Mouse (Mus musculus): ENCODE data around the gene Gsn. TPM values are rescaled to one million over a fixed set of nuclear protein-coding genes. Genes with fewer than 3 reads are reported as not detected.

Gene Gsn
- total RNA-seq (2014; rRNA removed): 16.9 and 22.8 TPM in 2 replicates
- 20.9 and 22.5 TPM in 2 replicates for polyA plus RNA-seq (2012; rRNA removed)

DNA sequence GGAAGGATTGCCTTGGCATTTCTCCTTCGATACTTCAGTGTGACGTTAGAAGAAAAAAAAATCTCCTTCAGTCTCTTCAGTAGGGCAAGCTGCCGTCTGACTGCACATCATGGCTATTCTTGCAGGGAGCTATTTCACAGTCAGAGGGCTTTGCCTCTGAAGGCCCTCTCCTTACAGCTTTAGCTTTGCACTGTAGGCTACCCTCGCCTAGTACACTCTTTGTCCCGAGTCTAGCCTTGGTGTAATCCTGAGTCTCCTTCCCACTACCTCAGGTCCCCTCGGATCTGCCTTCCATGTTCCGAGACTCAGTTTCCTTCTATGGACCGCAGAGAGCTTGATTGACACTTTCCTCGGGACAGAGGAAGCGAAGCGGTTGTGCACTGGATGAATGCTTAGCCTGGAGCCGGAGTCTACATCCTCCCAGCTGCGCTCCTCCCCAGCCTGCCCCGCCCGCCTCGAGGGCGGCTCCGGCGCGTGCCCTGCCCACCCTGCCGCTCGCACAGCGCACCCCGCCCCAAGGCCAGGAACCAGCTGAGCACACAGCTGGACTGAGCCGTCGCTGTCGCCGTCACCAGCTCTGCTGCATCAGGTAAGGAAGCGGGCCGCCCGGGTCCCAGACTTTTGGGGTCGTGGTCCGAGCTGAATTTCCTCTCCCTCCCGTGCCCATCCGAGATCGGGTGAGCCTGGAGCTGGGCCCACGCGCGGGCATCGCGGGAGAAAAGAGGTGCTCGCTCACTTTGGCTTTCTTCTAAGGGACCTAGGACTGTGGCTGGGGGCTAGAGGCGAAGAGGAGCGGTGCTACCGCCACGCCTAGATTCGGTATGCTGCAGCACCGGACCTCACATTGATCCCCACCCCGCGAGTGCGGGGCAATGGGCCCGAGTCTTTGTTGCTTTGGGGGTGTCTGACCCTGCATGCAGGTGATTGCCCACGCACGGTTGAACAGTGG, at the start of gene Gsn:
Gene Gsn (plus strand): TSS at position 496 of the 949 bp plus-strand sequence.
- peaks cover 2% of the 10 kb centered on the region; the same call in 1 of the 2 replicates for H3K4me1 ChIP-seq (ENCODE audit: control insufficient read depth, insufficient read depth, low read length)
- no peaks in the 10 kb centered on the region; the same call in 1 of the 2 replicates for H3K27me3 ChIP-seq (ENCODE audit: control insufficient read depth, insufficient read depth, low read length)
- peak within 1 kb of the TSS; percentile 39 for H3K9ac ChIP-seq (ENCODE audit: low read depth, low read length)
- WGBS: 7% methylated on average over 54 of the region's 54 CpGs
- H3K27ac ChIP-seq (replicated peaks; ENCODE audit: insufficient read depth, low read depth, low read length): no peak within 1 kb of the TSS
- no peak for TF ChIP-seq CTCF (IDR thresholded peaks at IDR 0.05; ENCODE audit: low read depth, low read length)
- TF ChIP-seq POLR2A (IDR thresholded peaks at IDR 0.05; ENCODE audit: extremely low read depth, insufficient read depth, low read length): no peak
- H3K36me3 ChIP-seq (ENCODE audit: control insufficient read depth, insufficient read depth, low read length): no peaks in the 10 kb centered on the region
- DNase-seq (ENCODE audit: extremely low read depth, low read depth, low spot score): peak; percentile 45
- peak within 1 kb of the TSS; percentile 54 for H3K4me3 ChIP-seq (ENCODE audit: insufficient read depth, low read depth, low read length)
- H3K79me2 ChIP-seq (ENCODE audit: control insufficient read depth, insufficient read depth, low read length): no peaks in the 10 kb centered on the region

DNA sequence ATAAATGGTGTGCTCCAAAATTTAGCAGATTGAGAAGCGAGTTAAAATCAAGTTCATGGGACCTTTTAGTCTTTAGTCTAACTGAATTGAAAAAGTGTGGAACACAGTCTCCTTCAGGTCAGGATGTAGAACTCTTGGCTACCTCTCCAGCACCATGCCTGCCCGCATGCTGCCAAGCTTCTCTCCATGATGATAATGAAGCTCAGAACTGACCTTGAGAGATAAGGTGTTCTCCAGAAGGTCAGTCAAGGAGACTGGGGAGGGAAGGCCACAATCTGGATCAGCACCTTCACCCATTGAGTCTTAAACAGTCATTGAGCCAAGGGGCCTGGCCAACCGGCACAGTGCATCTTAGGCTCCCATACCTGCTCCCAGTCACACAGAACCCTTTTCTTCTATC, 49.4 kb upstream of the Gsn start:
- no peak overlapping the region for H3K9ac ChIP-seq (ENCODE audit: low read depth, low read length)
- H3K4me3 ChIP-seq (ENCODE audit: insufficient read depth, low read depth, low read length): no peak overlapping the region
- no peaks in the 10 kb centered on the region for H3K79me2 ChIP-seq (ENCODE audit: control insufficient read depth, insufficient read depth, low read length)
- WGBS: 93% methylated on average over 3 of the region's 3 CpGs
- DNase-seq (ENCODE audit: extremely low read depth, low read depth, low spot score): no peak
- no peak overlapping the region for H3K27ac ChIP-seq (replicated peaks; ENCODE audit: insufficient read depth, low read depth, low read length)
- no peaks in the 10 kb centered on the region for H3K36me3 ChIP-seq (ENCODE audit: control insufficient read depth, insufficient read depth, low read length)
- TF ChIP-seq POLR2A (IDR thresholded peaks at IDR 0.05; ENCODE audit: extremely low read depth, insufficient read depth, low read length) (no peak), CTCF (IDR thresholded peaks at IDR 0.05; ENCODE audit: low read depth, low read length) (no peak)
- H3K4me1 ChIP-seq (ENCODE audit: control insufficient read depth, insufficient read depth, low read length): no peaks in the 10 kb centered on the region
- H3K27me3 ChIP-seq (ENCODE audit: control insufficient read depth, insufficient read depth, low read length): no peaks in the 10 kb centered on the region

DNA sequence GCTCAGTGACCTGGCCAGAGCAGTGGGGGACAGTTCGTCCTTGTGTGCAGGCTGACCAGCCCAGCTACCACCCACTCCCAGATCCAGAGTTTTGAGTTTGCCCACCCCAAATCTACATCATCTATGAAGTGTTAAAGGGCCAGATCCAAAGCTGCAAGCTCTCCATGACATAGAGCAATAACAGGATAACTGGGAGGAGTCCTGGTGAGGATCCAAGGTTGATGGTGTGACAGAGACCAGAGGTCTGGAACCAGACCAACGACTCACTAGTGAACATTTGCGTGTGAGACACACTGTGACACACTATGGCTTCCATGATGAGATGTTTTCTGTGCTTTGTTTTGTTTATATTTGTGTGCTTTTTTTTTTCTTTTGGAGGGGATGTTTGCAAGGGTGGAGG, 48.1 kb upstream of the Gsn start:
- no peak overlapping the region for H3K9ac ChIP-seq (ENCODE audit: low read depth, low read length)
- DNase-seq (ENCODE audit: extremely low read depth, low read depth, low spot score): no peak
- no peaks in the 10 kb centered on the region; the same call in 1 of the 2 replicates for H3K4me1 ChIP-seq (ENCODE audit: control insufficient read depth, insufficient read depth, low read length)
- no peaks in the 10 kb centered on the region for H3K27me3 ChIP-seq (ENCODE audit: control insufficient read depth, insufficient read depth, low read length)
- 79% methylated on average over 3 of the region's 3 CpGs for WGBS
- no peak overlapping the region for H3K27ac ChIP-seq (replicated peaks; ENCODE audit: insufficient read depth, low read depth, low read length)
- H3K79me2 ChIP-seq (ENCODE audit: control insufficient read depth, insufficient read depth, low read length): no peaks in the 10 kb centered on the region
- H3K4me3 ChIP-seq (ENCODE audit: insufficient read depth, low read depth, low read length): no peak overlapping the region
- TF ChIP-seq POLR2A (IDR thresholded peaks at IDR 0.05; ENCODE audit: extremely low read depth, insufficient read depth, low read length) (no peak), CTCF (IDR thresholded peaks at IDR 0.05; ENCODE audit: low read depth, low read length) (no peak)
- H3K36me3 ChIP-seq (ENCODE audit: control insufficient read depth, insufficient read depth, low read length): no peaks in the 10 kb centered on the region

DNA sequence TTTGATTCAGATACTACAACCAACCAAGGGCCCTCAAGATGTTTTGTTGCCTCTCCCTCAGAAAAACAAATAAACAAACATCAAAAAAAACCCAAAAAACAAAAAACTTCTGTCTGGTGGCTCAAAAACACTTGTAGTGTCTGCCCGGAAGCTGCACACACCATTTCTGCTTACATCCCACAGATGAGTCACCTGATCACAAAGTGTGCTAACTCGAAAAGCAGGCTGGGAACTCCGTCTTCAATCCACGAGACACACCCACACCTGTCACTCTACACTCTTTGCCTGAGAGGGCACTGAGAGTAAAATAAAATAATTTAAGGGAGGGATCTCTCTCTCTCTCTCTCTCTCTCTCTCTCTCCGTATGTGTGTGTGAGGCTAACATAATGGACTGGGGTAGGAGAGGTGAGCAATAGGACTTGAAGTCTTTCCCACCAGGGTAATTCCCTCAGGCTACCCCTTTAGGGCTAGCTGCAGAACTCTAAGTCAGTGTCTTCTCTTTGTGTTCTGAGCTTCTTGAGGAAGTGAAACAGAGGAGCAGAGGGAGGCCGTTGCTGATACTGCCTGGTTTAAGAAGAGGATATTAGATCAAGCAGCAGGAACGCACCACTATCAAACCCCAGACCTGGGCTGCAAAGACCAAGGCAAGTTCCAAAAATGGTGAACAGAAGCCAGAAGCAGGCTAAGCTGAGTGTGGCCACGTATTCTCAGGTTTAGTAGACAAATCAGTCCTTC, 47.1 kb upstream of the Gsn start:
- no peak overlapping the region for H3K27ac ChIP-seq (replicated peaks; ENCODE audit: insufficient read depth, low read depth, low read length)
- no peak for DNase-seq (ENCODE audit: extremely low read depth, low read depth, low spot score)

DNA sequence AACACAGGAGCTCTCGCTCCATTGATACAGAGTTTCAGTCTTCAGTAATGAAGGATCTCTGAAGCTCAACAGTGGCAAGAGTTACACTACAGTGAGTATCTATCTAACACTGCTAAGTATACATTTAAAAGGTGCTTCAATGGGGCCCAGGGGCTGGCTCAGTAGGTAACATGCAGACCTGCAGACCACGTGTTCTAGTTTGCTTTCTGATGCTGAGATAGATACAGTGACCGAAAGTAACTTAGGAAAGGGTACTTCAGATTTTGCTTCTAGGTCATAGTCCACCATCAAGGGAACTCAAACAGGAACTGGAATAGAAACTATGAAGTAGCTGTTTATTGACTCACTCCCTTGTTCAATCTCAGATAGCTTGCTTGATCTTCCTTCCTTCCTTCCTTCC, 44.5 kb upstream of the Gsn start:
- no peak for TF ChIP-seq CTCF (IDR thresholded peaks at IDR 0.05; ENCODE audit: low read depth, low read length)
- TF ChIP-seq POLR2A (IDR thresholded peaks at IDR 0.05; ENCODE audit: extremely low read depth, insufficient read depth, low read length): no peak
- no peak overlapping the region for H3K4me3 ChIP-seq (ENCODE audit: insufficient read depth, low read depth, low read length)
- H3K36me3 ChIP-seq (ENCODE audit: control insufficient read depth, insufficient read depth, low read length): no peaks in the 10 kb centered on the region
- H3K79me2 ChIP-seq (ENCODE audit: control insufficient read depth, insufficient read depth, low read length): no peaks in the 10 kb centered on the region
- H3K27me3 ChIP-seq (ENCODE audit: control insufficient read depth, insufficient read depth, low read length): no peaks in the 10 kb centered on the region
- peak; percentile 54 for DNase-seq (ENCODE audit: extremely low read depth, low read depth, low spot score)
- 71% methylated on average over 3 of the region's 3 CpGs for WGBS
- H3K4me1 ChIP-seq (ENCODE audit: control insufficient read depth, insufficient read depth, low read length): no peaks in the 10 kb centered on the region; the same call in 1 of the 2 replicates
- no peak overlapping the region for H3K9ac ChIP-seq (ENCODE audit: low read depth, low read length)
- H3K27ac ChIP-seq (replicated peaks; ENCODE audit: insufficient read depth, low read depth, low read length): no peak overlapping the region

More for the DNA sequence above, 47.1 kb upstream of the Gsn start:
- WGBS: 79% methylated on average over 8 of the region's 8 CpGs
- H3K4me3 ChIP-seq (ENCODE audit: insufficient read depth, low read depth, low read length): no peak overlapping the region
- H3K79me2 ChIP-seq (ENCODE audit: control insufficient read depth, insufficient read depth, low read length): no peaks in the 10 kb centered on the region
- no peaks in the 10 kb centered on the region; the same call in 1 of the 2 replicates for H3K4me1 ChIP-seq (ENCODE audit: control insufficient read depth, insufficient read depth, low read length)
- no peak overlapping the region for H3K9ac ChIP-seq (ENCODE audit: low read depth, low read length)
- H3K36me3 ChIP-seq (ENCODE audit: control insufficient read depth, insufficient read depth, low read length): no peaks in the 10 kb centered on the region
- TF ChIP-seq POLR2A (IDR thresholded peaks at IDR 0.05; ENCODE audit: extremely low read depth, insufficient read depth, low read length) (no peak), CTCF (IDR thresholded peaks at IDR 0.05; ENCODE audit: low read depth, low read length) (no peak)
- H3K27me3 ChIP-seq (ENCODE audit: control insufficient read depth, insufficient read depth, low read length): no peaks in the 10 kb centered on the region
